8 mouse cellular contexts compared by ENCODE assay signal in genomic region chr12:101975167-101975600, GRCm38 (mm10). TPM values are rescaled to one million over a fixed set of nuclear protein-coding genes. Genes with fewer than 3 reads are reported as not detected.
DNase-seq lines count a peak whose midpoint lies in the region; ATAC-seq and TF ChIP-seq lines count a peak whose summit lies in the region.

No protein-coding gene starts in this region.

- DNase-seq in cerebellum, adult 2 months = no peak
- DNase-seq in cerebellum, adult 9-11 months = no peak
- peak; percentile 11 for DNase-seq in retina, postnatal 7 days (ENCODE audit: low read depth, low spot score)
- no peak for DNase-seq in retina, embryonic 14.5 days (ENCODE audit: low spot score)
- DNase-seq in embryo, embryonic 9.5 days (ENCODE audit: extremely low spot score) = no peak

- peak overlapping the region; percentile 81 for H3K9ac ChIP-seq in hindbrain, embryonic 15.5 days
- H3K9ac ChIP-seq in midbrain, embryonic 13.5 days (replicated peaks) = peak overlapping the region; percentile 91

- 1% methylated on average over 23 of the region's 23 CpGs for WGBS in cerebellum, adult 2 months
- WGBS in hindbrain, embryonic 15.5 days = under 1% methylated on average over 23 of the region's 23 CpGs
- WGBS in midbrain, embryonic 13.5 days = under 1% methylated on average over 23 of the region's 23 CpGs

- no peaks in the 10 kb centered on the region for H3K36me3 ChIP-seq in hindbrain, embryonic 15.5 days
- H3K36me3 ChIP-seq in midbrain, embryonic 13.5 days = peaks cover 4% of the 10 kb centered on the region; the same call in 1 of the 2 replicates

- H3K4me3 ChIP-seq in cerebellum, adult 2 months (replicated peaks; ENCODE audit: insufficient read depth, low read depth, low read length) = peak overlapping the region; percentile 97
- peak overlapping the region; percentile 71 for H3K4me3 ChIP-seq in hindbrain, embryonic 15.5 days
- peak overlapping the region; percentile 90 for H3K4me3 ChIP-seq in midbrain, embryonic 13.5 days (replicated peaks)

- peak overlapping the region; percentile 100 for H3K27ac ChIP-seq in cerebellum, adult 2 months (ENCODE audit: insufficient read depth, low read length)
- peak overlapping the region; percentile 94 for H3K27ac ChIP-seq in hindbrain, embryonic 15.5 days (replicated peaks)
- peak overlapping the region; percentile 91 for H3K27ac ChIP-seq in midbrain, embryonic 13.5 days

- no peaks in the 10 kb centered on the region for H3K9me3 ChIP-seq in hindbrain, embryonic 15.5 days
- H3K9me3 ChIP-seq in midbrain, embryonic 13.5 days = no peaks in the 10 kb centered on the region

- no peak for TF ChIP-seq CTCF in cerebellum, adult 2 months (IDR thresholded peaks at IDR 0.05; ENCODE audit: borderline replicate concordance, insufficient read depth, low read depth, low read length)

- H3K27me3 ChIP-seq in cerebellum, adult 2 months (ENCODE audit: control insufficient read depth, insufficient read depth, low read length) = no peaks in the 10 kb centered on the region
- H3K27me3 ChIP-seq in hindbrain, embryonic 15.5 days = no peaks in the 10 kb centered on the region
- H3K27me3 ChIP-seq in midbrain, embryonic 13.5 days = no peaks in the 10 kb centered on the region

- H3K4me1 ChIP-seq in cerebellum, adult 2 months (ENCODE audit: control insufficient read depth, insufficient read depth, low read length) = peaks cover 6% of the 10 kb centered on the region
- H3K4me1 ChIP-seq in hindbrain, embryonic 15.5 days (replicated peaks) = peaks cover 25% of the 10 kb centered on the region
- H3K4me1 ChIP-seq in midbrain, embryonic 13.5 days (replicated peaks) = peaks cover 38% of the 10 kb centered on the region

- no peak for TF ChIP-seq POLR2A in cerebellum, adult 2 months (IDR thresholded peaks at IDR 0.05; ENCODE audit: borderline replicate concordance, insufficient read depth, low read length)

- no peak; the same call in 1 of the 2 replicates for ATAC-seq in hindbrain, embryonic 15.5 days (ENCODE audit: low FRiP score, low read depth)
- ATAC-seq in midbrain, embryonic 13.5 days = no peak
- ATAC-seq in activated CD4-positive, CD25-positive, alpha-beta regulatory T cell, adult 4 months = no peak

- peak overlapping the region; percentile 72 for H3K4me2 ChIP-seq in hindbrain, embryonic 15.5 days
- H3K4me2 ChIP-seq in midbrain, embryonic 13.5 days (replicated peaks) = peak overlapping the region; percentile 89

RNA-seq across cellular contexts. Expression of gene Cpsf2, which starts 0.6 kb away (rescaled TPM):
- polyA plus RNA-seq in cerebellum, adult 2 months (2012; rRNA removed) = 15.1 and 16.0 TPM in 2 replicates
- polyA plus RNA-seq in hindbrain, embryonic 15.5 days (2015; fragmentation: Nextera tagmentation; extraction: Ambion mirVana) = 29.6 and 30.6 TPM in 2 replicates
- 33.4 and 36.7 TPM in 2 replicates for polyA plus RNA-seq in midbrain, embryonic 13.5 days (2015; fragmentation: Nextera tagmentation; extraction: Ambion mirVana)
- 10 to 100 TPM; 17.0 to 21.1 TPM for polyA plus RNA-seq in activated CD4-positive, CD25-positive, alpha-beta regulatory T cell, adult 4 months (2017; shearing (Covaris generic))

RNA-seq across cellular contexts. Expression of gene Atxn3, which starts 17.1 kb away (rescaled TPM):
- polyA plus RNA-seq in cerebellum, adult 2 months (2012; rRNA removed) = 13.3 TPM in 2 replicates
- 8.2 and 11.2 TPM in 2 replicates for polyA plus RNA-seq in hindbrain, embryonic 15.5 days (2015; fragmentation: Nextera tagmentation; extraction: Ambion mirVana)
- 14.4 and 17.6 TPM in 2 replicates for polyA plus RNA-seq in midbrain, embryonic 13.5 days (2015; fragmentation: Nextera tagmentation; extraction: Ambion mirVana)
- 10 to 100 TPM; 22.3 to 23.4 TPM for polyA plus RNA-seq in activated CD4-positive, CD25-positive, alpha-beta regulatory T cell, adult 4 months (2017; shearing (Covaris generic))
